Mouse (Mus musculus): ENCODE data around the gene Ears2.

The Ears2 gene

GRCm38 (mm10) chr7:122045181-122045634 is 21.9 kb downstream of the Ears2 start:
- no peak for DNase-seq (ENCODE audit: low read depth, low spot score)

GRCm38 (mm10) chr7:122044106-122044505 is 23.0 kb downstream of the Ears2 start:
- no peak for DNase-seq (ENCODE audit: low read depth, low spot score)

GRCm38 (mm10) chr7:122034348-122034747 is 32.7 kb downstream of the Ears2 start:
- DNase-seq (ENCODE audit: low read depth, low spot score): no peak

- DNase-seq (ENCODE audit: low read depth, low spot score): no peak
These were observed 33.7 kb downstream of the Ears2 start for GRCm38 (mm10) chr7:122033371-122033770.

GRCm38 (mm10) chr7:122022131-122022530 is 44.9 kb downstream of the Ears2 start:
- no peak for DNase-seq (ENCODE audit: low read depth, low spot score)

- DNase-seq (ENCODE audit: low read depth, low spot score): peak; percentile 96
These were observed 46.3 kb downstream of the Ears2 start, which contains the start of gene Gga2 for GRCm38 (mm10) chr7:122020667-122021354. Gene Gga2 (minus strand): TSS chr7:122021222.

GRCm38 (mm10) chr7:122020273-122020666 is 46.8 kb downstream of the Ears2 start:
- no peak for DNase-seq (ENCODE audit: low read depth, low spot score)

GRCm38 (mm10) chr7:122018978-122019377 is 48.1 kb downstream of the Ears2 start:
- DNase-seq (ENCODE audit: low read depth, low spot score): peak; percentile 74

- peak; percentile 75 for DNase-seq (ENCODE audit: low read depth, low spot score)
These were observed 48.8 kb downstream of the Ears2 start for GRCm38 (mm10) chr7:122018247-122018646.

GRCm38 (mm10) chr7:122015734-122016133 is 51.3 kb downstream of the Ears2 start:
- no peak for DNase-seq (ENCODE audit: low read depth, low spot score)

- peak; percentile 38 for DNase-seq (ENCODE audit: low read depth, low spot score)
These were observed 52.0 kb downstream of the Ears2 start for GRCm38 (mm10) chr7:122015105-122015504.

- no peak for DNase-seq (ENCODE audit: low read depth, low spot score)
These were observed 54.1 kb downstream of the Ears2 start for GRCm38 (mm10) chr7:122012949-122013348.

- DNase-seq (ENCODE audit: low read depth, low spot score): no peak
These were observed 54.7 kb downstream of the Ears2 start for GRCm38 (mm10) chr7:122012370-122012769.

GRCm38 (mm10) chr7:122000396-122000795 is 66.7 kb downstream of the Ears2 start:
- DNase-seq (ENCODE audit: low read depth, low spot score): no peak

- peak; percentile 70 for DNase-seq (ENCODE audit: low read depth, low spot score)
These were observed 71.1 kb downstream of the Ears2 start for GRCm38 (mm10) chr7:121995961-121996360.

All from ZHBTc4 (cell line).